Mouse (Mus musculus) ovary, adult 18-20 months (tissue): ENCODE measurements at regions not wholly inside any gene's neighbourhood (a gene's known extent, or its start where the extent isn't known, plus 50 kb on each side); places are given as distances from the start of the nearest gene placed in this dataset.

ENCODE experiments used
- DNase-seq: peaks from one replicate; pipeline ENCODE4 v3.0.0; 2022; ENCODE audit warnings: low spot score, mixed read lengths

DNA sequence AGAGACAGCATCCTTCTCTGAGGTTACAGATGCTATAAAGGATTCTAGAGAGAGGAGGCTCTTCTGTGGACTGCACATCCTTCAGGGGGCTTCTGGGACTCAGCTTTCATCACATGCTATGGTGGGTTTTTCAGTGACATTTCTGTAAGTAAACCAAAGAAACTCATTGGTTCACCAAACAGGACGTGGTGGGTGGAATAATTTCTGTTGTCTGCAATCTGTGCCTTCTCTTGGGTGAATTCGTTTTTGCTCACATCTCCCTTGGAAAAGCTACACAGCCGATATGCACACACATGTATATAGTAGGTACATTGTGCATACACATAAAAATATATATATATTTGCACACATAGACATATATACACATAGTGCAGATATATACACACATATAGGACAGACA is 110.2 kb downstream of the Chst1 start:
- no peak for DNase-seq

DNA sequence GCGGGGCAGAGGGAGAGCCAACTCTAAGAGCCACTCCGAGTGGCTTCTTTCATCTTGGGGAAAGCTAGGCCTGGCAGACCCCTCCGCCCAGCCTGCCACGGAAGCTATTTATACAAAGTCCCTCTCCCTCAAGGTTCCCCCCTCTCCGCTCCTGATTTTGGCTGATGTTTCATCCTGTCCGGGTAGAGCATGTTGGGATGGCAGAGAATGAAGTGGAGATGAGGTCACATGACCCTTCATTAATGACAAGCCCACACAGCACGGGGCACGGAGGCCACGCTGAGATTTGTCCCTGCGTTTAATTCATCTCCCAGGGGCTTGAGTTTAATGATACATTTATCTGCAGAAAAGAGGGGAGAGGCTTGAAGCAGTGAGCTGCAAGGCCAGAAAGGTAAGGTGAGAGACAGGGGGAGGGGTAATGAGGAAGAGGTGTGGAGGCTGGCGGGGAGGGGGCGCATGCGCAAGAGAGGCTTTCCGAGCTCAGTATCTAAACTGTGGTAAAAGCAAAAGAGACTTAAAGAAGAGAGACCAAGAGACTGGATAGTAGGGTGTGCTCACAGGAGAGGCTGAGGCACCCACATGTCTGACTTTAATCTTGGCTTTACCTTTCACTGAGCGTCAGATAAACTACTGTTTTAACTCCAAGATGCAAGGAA is 111.7 kb downstream of the Chst1 start:
- no peak for DNase-seq

DNA sequence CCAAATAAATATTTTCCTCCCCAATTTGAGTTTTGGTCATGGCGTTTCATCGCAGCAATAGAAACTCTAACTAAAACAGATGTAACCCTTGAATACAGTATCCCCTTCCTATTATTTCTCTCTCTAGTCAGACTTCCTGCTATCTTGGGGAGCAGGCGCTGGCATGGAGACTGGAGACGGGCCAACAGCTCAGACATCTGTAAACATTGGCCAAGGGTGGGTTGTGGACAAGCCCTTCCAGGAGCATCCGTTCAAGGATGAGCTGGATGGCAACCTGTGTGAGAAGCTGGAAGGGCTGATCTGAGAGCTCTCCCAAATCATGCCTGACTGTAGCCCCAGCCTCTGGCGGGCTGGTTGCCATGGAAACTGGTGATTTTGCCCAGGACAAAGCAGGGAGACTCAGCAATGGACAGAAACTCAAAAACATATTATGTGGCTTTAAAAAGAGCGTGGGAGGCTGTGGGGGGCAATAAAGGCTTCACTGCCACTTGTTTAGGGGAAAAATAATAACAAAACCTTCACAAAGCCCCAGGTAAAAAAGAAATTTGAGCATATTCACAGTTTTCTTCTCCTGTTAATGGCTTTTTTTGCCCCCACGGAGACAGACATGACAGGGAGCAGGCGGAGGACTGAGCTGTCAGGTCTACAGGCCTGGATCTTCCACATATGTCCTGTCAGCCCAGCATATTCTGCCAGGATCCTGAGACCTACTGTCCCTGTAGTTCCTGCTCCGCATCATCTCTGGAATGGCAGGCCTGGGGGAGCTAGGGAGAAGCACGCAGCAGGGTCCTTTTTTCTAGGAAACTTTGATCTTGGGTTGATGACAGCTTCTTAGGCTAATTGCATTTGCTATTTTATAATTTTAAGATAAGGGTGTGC is 113.0 kb downstream of the Chst1 start:
- no peak for DNase-seq

GRCm38 (mm10) chr2:92717706-92718105 is 118.2 kb downstream of the Chst1 start:
- no peak for DNase-seq

GRCm38 (mm10) chr2:92721951-92722350 is 122.4 kb downstream of the Chst1 start:
- DNase-seq: no peak

DNA sequence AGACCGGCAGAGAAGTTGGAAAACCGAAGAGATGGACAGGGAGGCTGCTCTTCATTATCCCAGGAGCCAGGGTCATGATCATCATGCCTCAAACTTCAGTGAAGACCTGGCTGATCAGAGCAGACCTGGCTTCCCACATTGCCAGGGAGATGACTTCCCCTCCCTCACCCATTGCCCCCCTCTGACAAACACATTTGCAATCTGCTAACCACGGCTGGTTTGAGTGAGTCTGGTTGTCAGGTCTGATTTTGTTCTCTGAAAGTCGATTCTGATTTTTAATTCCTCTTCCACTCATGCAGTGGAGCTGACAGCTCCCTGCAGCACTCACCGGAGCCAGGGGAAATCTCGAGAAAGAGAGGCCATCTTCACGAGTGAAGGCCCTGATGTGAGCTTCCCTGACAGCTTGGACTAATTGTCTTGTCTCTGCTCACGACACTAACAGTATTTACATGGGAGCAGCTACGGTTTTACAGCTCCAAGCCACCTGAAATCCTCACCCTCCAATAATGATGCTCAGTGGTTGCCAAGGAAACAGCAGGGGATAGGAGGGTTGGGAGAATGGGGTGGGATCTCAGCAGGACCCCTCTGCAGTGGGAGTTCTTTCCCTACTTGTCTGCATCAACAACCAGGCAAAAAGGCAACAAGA is 124.2 kb downstream of the Chst1 start:
- DNase-seq: no peak

- no peak for DNase-seq
Measured at GRCm38 (mm10) chr2:92726640-92727039, 127.1 kb downstream of the Chst1 start.

DNA sequence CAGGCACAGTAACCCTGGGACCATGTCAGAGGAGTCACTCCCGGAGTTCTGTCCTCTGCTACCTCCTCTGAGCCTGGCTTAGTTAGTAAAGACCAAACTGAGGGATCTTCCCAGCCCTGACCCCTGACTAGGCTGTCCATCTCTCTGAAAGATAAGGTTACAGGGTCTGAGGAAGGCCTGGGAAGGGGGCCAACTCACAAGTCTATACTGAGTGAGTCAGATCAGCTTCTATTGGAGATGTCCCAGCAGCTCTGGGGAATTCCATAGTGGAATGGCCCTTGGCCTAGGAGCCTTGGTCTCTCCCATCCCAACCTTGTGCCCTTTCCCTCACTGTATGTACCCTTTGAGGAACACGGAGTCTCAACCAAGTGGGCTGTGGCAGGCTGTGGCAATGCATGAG is 127.7 kb downstream of the Chst1 start:
- DNase-seq: peak; percentile 33

GRCm38 (mm10) chr2:92728388-92728787 is 128.9 kb downstream of the Chst1 start:
- no peak for DNase-seq

DNA sequence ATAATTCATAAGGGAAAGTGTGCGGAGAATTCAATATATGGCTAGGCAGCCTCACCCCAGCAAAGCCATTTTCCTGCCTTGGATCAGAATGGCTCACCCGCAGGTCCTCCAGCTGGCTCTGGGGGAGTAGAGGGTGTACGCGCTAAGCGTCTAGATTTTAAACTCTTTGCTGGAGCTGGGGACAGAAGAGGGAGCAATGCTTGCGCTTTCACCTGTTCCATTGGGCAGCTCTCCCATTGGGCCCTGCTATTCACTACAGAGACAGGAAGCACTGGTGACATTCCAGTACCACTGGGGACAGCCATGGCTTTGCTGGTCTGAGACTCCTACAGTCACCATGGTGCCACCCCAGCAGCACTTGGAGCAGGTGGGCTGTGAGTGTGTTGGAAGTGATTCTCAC is 130.9 kb downstream of the Chst1 start:
- no peak for DNase-seq

GRCm38 (mm10) chr2:92733403-92733802 is 133.9 kb downstream of the Chst1 start:
- no peak for DNase-seq

- DNase-seq: no peak
Measured at GRCm38 (mm10) chr2:92735784-92736183, 136.3 kb downstream of the Chst1 start.

DNA sequence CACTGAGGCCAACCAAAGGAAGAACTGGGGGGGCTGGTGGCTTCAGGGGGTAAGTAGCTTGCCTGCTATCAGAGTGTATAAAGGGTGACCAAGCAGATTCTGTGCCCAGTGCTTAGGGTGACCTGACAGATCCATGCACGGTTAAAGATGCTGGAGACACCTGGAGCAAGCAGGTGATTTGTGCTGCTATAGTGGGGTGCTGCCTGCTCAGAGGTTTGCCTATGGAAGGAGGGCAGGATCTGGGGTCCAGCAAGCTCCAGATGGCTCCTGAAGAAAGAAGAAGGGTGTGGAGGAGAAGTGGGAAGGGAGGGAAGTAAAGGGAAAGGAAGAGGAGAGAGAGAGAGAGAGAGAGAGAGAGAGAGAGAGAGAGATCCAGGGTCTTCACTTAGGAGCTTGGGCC is 137.8 kb downstream of the Chst1 start:
- no peak for DNase-seq

DNA sequence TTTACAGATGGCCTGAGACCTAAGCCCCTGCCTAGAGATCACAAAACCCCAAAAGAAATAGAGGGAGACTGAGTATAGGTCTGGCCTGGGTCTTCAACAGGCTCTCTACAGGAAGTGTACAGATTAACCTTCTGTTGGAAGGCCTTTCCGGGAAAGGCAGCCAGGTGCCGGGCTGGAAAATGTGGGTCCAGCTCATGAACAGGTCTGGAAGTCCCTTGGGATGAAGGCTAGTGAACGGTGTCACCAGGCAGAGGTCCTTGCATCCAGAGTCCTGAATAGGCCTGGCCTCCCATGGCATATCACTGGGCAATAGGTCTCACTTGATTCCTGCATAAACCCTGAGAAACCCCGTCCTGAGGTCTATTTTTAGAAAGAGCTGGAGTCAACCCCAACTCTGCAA is 140.1 kb downstream of the Chst1 start:
- no peak for DNase-seq

GRCm38 (mm10) chr2:92740776-92741295 is 141.3 kb downstream of the Chst1 start:
- no peak for DNase-seq

DNA sequence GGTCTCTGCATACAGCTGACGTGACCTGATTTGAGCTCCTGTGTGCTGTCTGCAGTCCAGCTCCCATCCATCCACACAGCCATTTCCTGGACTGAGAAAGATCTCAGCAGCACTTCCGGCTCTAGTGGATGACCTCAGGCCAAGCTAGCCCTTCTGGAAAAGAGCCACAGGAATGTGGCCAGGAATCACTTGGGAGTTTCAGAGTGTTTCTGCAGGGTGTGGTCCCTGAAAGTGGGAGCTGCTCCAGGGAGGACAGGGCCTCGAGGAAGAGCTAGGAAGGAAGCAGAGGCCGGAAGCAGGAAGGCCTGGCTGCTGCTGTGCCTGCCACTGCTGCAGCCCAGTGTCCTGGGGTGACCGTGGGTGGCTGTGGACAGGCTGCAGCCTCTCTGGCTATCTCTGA is 142.5 kb downstream of the Chst1 start:
- peak; percentile 31 for DNase-seq

GRCm38 (mm10) chr2:92742671-92743070 is 143.2 kb downstream of the Chst1 start:
- no peak for DNase-seq

DNA sequence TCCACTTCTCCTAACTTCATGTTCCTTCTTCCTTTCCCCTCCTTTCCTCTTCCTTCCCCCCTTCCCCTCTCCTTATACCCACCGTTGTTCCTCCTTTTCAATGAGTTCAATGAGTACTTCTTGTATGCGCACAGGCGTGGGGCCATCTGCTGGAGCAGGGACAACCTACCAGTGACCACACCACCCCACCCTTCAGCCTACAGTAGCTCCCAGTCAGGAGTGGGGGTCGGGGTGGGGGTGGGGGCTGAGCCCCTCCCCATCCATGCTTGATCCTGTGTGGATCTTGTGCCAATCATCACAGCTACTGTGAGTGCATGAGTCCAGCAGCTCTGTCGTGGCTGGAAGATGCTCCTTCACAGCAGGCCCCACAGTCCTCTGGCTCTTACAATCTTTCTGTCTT is 143.6 kb downstream of the Chst1 start:
- DNase-seq: no peak

DNA sequence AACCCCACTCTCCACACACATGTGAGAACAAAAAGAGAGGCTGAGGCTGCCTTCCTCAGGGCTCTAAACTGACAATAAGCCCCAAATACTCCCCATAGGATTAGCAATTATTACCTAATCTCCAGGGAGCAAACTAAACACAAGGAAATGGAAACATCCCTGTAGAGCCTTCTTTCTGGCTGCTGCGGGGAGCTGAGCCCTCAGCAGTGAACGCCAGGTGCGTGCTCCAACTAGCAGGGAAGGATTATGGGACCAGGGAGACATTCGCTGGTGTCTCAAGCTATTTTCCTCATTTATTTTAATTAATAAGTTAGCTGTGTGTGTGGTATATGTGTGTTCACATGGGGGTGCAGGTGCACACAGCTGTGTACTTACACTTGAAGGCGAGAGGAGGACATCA is 144.4 kb downstream of the Chst1 start:
- no peak for DNase-seq

DNA sequence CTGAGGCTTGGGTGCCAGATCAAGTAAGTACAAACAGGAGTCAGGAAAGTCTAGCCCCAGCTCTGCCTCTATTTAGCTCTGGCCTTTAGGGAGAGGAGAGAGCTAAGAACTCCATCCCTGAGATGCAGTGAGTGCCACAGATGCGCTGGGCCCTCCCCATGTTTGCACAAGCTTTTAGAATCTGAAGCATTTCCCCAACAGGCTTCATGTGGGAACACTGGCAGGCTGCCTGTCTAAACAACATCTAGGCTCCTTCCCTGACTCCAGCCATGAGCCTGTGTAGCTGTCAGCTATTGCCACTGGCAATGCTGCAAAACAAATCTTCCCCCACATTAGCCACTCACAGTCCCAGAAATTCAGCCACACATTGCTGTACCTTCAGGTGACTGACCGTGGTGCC is 147.9 kb downstream of the Chst1 start:
- DNase-seq: no peak

DNA sequence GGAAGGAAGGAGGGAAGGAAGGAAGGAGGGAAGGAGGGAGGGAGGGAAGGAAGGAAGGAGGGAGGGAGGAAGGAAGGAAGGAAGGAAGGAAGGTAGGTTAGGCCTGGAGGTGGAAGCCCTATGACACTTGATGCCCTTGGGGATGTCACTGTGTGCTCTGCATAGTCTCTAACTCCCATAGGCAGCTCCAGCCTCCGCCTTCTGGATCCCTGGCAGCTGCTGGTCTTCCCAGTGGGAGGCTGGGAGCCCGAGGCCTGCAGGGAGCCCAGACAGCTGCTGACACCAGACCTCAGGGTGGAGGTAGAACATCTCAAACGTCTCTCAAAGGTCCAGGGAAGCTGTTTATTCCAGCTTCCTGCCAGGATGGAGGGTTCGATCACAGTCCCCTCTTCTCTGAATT is 150.6 kb downstream of the Chst1 start:
- no peak for DNase-seq

- no peak for DNase-seq
Measured at GRCm38 (mm10) chr2:92750672-92751071, 151.2 kb downstream of the Chst1 start.

DNA sequence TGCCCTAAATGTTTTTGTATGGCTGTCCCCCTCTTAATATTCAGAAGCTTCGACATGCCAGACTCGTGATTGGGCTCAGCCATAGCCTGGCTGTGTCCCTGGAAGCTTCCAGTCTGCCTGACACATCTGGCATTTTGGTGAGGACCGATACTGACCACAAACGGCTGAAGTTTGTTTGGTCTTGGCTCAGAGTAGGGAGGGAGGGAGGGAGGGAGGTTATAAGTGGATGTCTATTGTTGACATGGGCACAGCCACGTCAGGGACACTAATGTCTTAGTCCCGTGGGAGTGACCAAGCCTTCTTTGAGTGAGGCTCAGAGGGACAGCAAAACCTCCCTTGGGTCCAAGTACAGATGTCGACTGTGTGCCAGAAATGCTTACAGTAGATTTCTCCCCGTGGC is 151.7 kb downstream of the Chst1 start:
- no peak for DNase-seq
